In genomic region chr5:88581343-88581742, GRCm38 (mm10) we compare ENCODE assay signal across 26 mouse cellular contexts. TPM values are rescaled to one million over a fixed set of nuclear protein-coding genes. Genes with fewer than 3 reads are reported as not detected.
DNase-seq lines count a peak whose midpoint lies in the region; ATAC-seq and TF ChIP-seq lines count a peak whose summit lies in the region.
"Had no signal": no experiment of that assay in that cellular context is flagged by ENCODE, and none has a peak within 500 bp of the region (broad histone marks: within the 10 kb centered on the region; RNA-seq: fewer than 3 reads in every experiment).

No protein-coding gene starts in this region.

- WGBS in liver, adult 2 months = 98% methylated on average over 6 of the region's 6 CpGs
- WGBS in liver, embryonic 12.5 days (ENCODE audit: insufficient replicate concordance) = 87% methylated on average over 6 of the region's 6 CpGs

- H3K4me2 ChIP-seq in liver, embryonic 12.5 days = no peak overlapping the region
- H3K4me2 ChIP-seq: embryonic facial prominence, embryonic 13.5 days; embryonic facial prominence, embryonic 15.5 days; forebrain, embryonic 12.5 days; forebrain, embryonic 15.5 days had no signal

- H3K27ac ChIP-seq in liver, adult 2 months (replicated peaks; ENCODE audit: insufficient read depth, low read depth, low read length) = peak overlapping the region; percentile 69
- no peak overlapping the region for H3K27ac ChIP-seq in liver, embryonic 12.5 days
- H3K27ac ChIP-seq: embryonic facial prominence, embryonic 13.5 days; embryonic facial prominence, embryonic 15.5 days; forebrain, embryonic 10.5 days; forebrain, embryonic 12.5 days; forebrain, embryonic 15.5 days had no signal

- peaks cover 17% of the 10 kb centered on the region for H3K79me2 ChIP-seq in liver, adult 2 months (ENCODE audit: control insufficient read depth, insufficient read depth, low read length)

- no peaks in the 10 kb centered on the region for H3K27me3 ChIP-seq in liver, adult 2 months (ENCODE audit: control insufficient read depth, insufficient read depth, low read length)
- H3K27me3 ChIP-seq in liver, embryonic 12.5 days (replicated peaks) = no peaks in the 10 kb centered on the region
- H3K27me3 ChIP-seq in E14TG2a.4 (ENCODE audit: insufficient read depth, low read length) = no peaks in the 10 kb centered on the region
- H3K27me3 ChIP-seq: CH12.LX; embryonic facial prominence, embryonic 13.5 days; embryonic facial prominence, embryonic 15.5 days; forebrain, embryonic 12.5 days; forebrain, embryonic 15.5 days had no signal

- no peaks in the 10 kb centered on the region for H3K36me3 ChIP-seq in liver, adult 2 months (ENCODE audit: control insufficient read depth, insufficient read depth, low read length)
- no peaks in the 10 kb centered on the region for H3K36me3 ChIP-seq in liver, embryonic 12.5 days
- H3K36me3 ChIP-seq in E14TG2a.4 (ENCODE audit: insufficient read depth, low read length) = peaks cover 11% of the 10 kb centered on the region
- H3K36me3 ChIP-seq: embryonic facial prominence, embryonic 13.5 days; embryonic facial prominence, embryonic 15.5 days; forebrain, embryonic 12.5 days; forebrain, embryonic 15.5 days had no signal

- peak; percentile 18 for DNase-seq in cerebellum, adult 9-11 months
- no peak for DNase-seq in cerebellum, postnatal 10 days
- no peak for DNase-seq in liver, adult 2 months (ENCODE audit: extremely low read depth, low read depth, low spot score)
- DNase-seq: adrenal gland, adult 2 months; adrenal gland, postnatal 10 days; adrenal gland, postnatal 25 days; B cell, adult 2 months; cerebellum, adult 11 months; cerebellum, adult 18-20 months; cerebellum, adult 8-10 months; cerebellum, postnatal 14 days; cerebellum, postnatal 36 days; embryo, embryonic 11 days; forebrain, postnatal 0 days had no signal

- H3K4me1 ChIP-seq in liver, adult 2 months (ENCODE audit: control insufficient read depth, insufficient read depth, low read length) = peaks cover 12% of the 10 kb centered on the region
- H3K4me1 ChIP-seq in liver, embryonic 12.5 days = peaks cover 17% of the 10 kb centered on the region
- H3K4me1 ChIP-seq in E14TG2a.4 (replicated peaks; ENCODE audit: low read depth, low read length) = peaks cover 52% of the 10 kb centered on the region

- H3K9ac ChIP-seq in liver, adult 2 months (ENCODE audit: low read depth, low read length) = no peak overlapping the region
- no peak overlapping the region for H3K9ac ChIP-seq in liver, embryonic 12.5 days
- H3K9ac ChIP-seq: embryonic facial prominence, embryonic 13.5 days; embryonic facial prominence, embryonic 15.5 days; forebrain, embryonic 12.5 days; forebrain, embryonic 15.5 days; forebrain, postnatal 0 days had no signal

- H3K9me3 ChIP-seq in liver, embryonic 12.5 days (replicated peaks) = no peaks in the 10 kb centered on the region
- H3K9me3 ChIP-seq in E14TG2a.4 (ENCODE audit: low read length) = no peaks in the 10 kb centered on the region
- H3K9me3 ChIP-seq: embryonic facial prominence, embryonic 13.5 days; embryonic facial prominence, embryonic 15.5 days; forebrain, embryonic 10.5 days; forebrain, embryonic 12.5 days; forebrain, embryonic 15.5 days had no signal

- ATAC-seq in liver, embryonic 12.5 days = no peak
- ATAC-seq: CD4-positive, CD25-positive, alpha-beta regulatory T cell, adult 4 months; forebrain, embryonic 15.5 days; forebrain, postnatal 0 days had no signal

- no peak overlapping the region for H3K4me3 ChIP-seq in liver, adult 2 months (ENCODE audit: insufficient read depth, low read depth, low read length)
- H3K4me3 ChIP-seq in liver, embryonic 12.5 days = no peak overlapping the region
- peak overlapping the region; percentile 26; the same call in 1 of the 2 replicates for H3K4me3 ChIP-seq in E14TG2a.4 (replicated peaks; ENCODE audit: low read length)
- H3K4me3 ChIP-seq: embryonic facial prominence, embryonic 13.5 days; embryonic facial prominence, embryonic 15.5 days; erythroblast, embryonic 14.5 days; forebrain, embryonic 10.5 days; forebrain, embryonic 12.5 days; forebrain, embryonic 15.5 days had no signal

- TF ChIP-seq CTCF in liver, adult 2 months (IDR thresholded peaks at IDR 0.05; ENCODE audit: low read depth, low read length) = no peak
- no peak for TF ChIP-seq CTCF in E14TG2a.4 (conservative IDR thresholded peaks at IDR 0.05; ENCODE audit: low read length)

- TF ChIP-seq POLR2A in liver, adult 2 months (IDR thresholded peaks at IDR 0.05; ENCODE audit: extremely low read depth, insufficient read depth, low read length) = no peak

RNA-seq across cellular contexts. Expression of gene Rufy3, which starts 16.5 kb away (rescaled TPM):
- total RNA-seq in liver, adult 2 months (2014; rRNA removed) = 27.9 and 31.6 TPM in 2 replicates
- polyA plus RNA-seq in liver, adult 2 months (2012; rRNA removed) = 7.6 and 9.7 TPM in 2 replicates
- 7.5 and 7.9 TPM in 2 replicates for polyA plus RNA-seq in liver, embryonic 12.5 days (2016; fragmentation: Nextera tagmentation; extraction: Ambion mirVana)

RNA-seq across cellular contexts. Expression of gene Utp3, which starts 27.1 kb away (rescaled TPM):
- 16.5 and 20.0 TPM in 2 replicates for total RNA-seq in liver, adult 2 months (2014; rRNA removed)
- polyA plus RNA-seq in liver, adult 2 months (2012; rRNA removed) = 7.4 and 7.9 TPM in 2 replicates
- polyA plus RNA-seq in liver, embryonic 12.5 days (2016; fragmentation: Nextera tagmentation; extraction: Ambion mirVana) = 51.3 and 52.3 TPM in 2 replicates

RNA-seq across cellular contexts. Expression of gene Jchain, which starts 53.7 kb away (rescaled TPM):
- total RNA-seq in liver, adult 2 months (2014; rRNA removed) = 0.55 and 4.4 TPM in 2 replicates
- 0.54 and 0.83 TPM in 2 replicates for polyA plus RNA-seq in liver, adult 2 months (2012; rRNA removed)
- polyA plus RNA-seq in liver, embryonic 12.5 days (2016; fragmentation: Nextera tagmentation; extraction: Ambion mirVana) = 0.11 and 0.12 TPM in 2 replicates
- total RNA-seq: common myeloid progenitor, adult 5-6 weeks; MEL had no signal
- polyA plus RNA-seq: embryonic facial prominence, embryonic 13.5 days; erythroblast, embryonic 14.5 days; forebrain, embryonic 10.5 days had no signal
